Mouse (Mus musculus): Measurements from ENCODE around the gene Abhd17c. TPM values are rescaled to one million over a fixed set of nuclear protein-coding genes. Genes with fewer than 3 reads are reported as not detected.

Gene Abhd17c
- total and polyA plus RNA-seq, 3 experiments: 35.3 to 44.0 (median 40.4) TPM

GRCm38 (mm10) chr7:84098098-84098497 lies 53.6 kb downstream of the Abhd17c start:
- no peaks in the 10 kb centered on the region for H3K27me3 ChIP-seq (replicated peaks)
- H3K4me3 ChIP-seq (replicated peaks in 1 of 3; ENCODE audit: low read depth in 2 of 3, low read length in 2 of 3, poor library complexity in 1 of 3): no peak overlapping the region
- TF ChIP-seq MYC (IDR thresholded peaks at IDR 0.05; ENCODE audit: low read depth, low read length): no peak
- TF ChIP-seq UBTF (IDR thresholded peaks at IDR 0.05; ENCODE audit: low read depth, low read length): no peak
- TF ChIP-seq SMC3 (IDR thresholded peaks at IDR 0.05; ENCODE audit: low read depth, low read length): no peak
- TF ChIP-seq IRF4 (IDR thresholded peaks at IDR 0.05; ENCODE audit: low read depth, low read length): no peak
- no peak for TF ChIP-seq ELF1 (IDR thresholded peaks at IDR 0.05; ENCODE audit: low read depth, low read length)
- TF ChIP-seq USF2 (conservative IDR thresholded peaks at IDR 0.05; ENCODE audit: low read depth, low read length): no peak
- TF ChIP-seq NELFE (IDR thresholded peaks at IDR 0.05; ENCODE audit: low read depth, low read length): no peak
- no peak for TF ChIP-seq RAD21 (IDR thresholded peaks at IDR 0.05; ENCODE audit: low read depth, low read length)
- TF ChIP-seq MAX (IDR thresholded peaks at IDR 0.05; ENCODE audit: low read length): no peak
- no peak for TF ChIP-seq CHD2 (IDR thresholded peaks at IDR 0.05; ENCODE audit: low read length)
- no peak for TF ChIP-seq ZMIZ1 (IDR thresholded peaks at IDR 0.05; ENCODE audit: low read depth, low read length)
- no peak for TF ChIP-seq ZC3H11A (IDR thresholded peaks at IDR 0.05; ENCODE audit: low read depth, low read length)
- no peak for TF ChIP-seq ETS1 (conservative IDR thresholded peaks at IDR 0.05; ENCODE audit: low read depth, low read length)
- no peaks in the 10 kb centered on the region for H3K79me2 ChIP-seq (replicated peaks; ENCODE audit: control insufficient read depth, extremely low read depth, insufficient read depth, poor library complexity, severe bottlenecking)
- DNase-seq (ENCODE audit: extremely low read depth): no peak
- H3K4me2 ChIP-seq (ENCODE audit: insufficient read depth, low read depth, poor library complexity, severe bottlenecking): no peak overlapping the region
- in situ Hi-C loops (cut with MboI; ENCODE audit: low pct_ligation_motif_present, low pct_unique_long_range_greater_than_20kb, low sequenced_read_pairs): no loop called here
- no peak overlapping the region for H3K9ac ChIP-seq (ENCODE audit: insufficient read depth, low read depth)
- no peaks in the 10 kb centered on the region for H3K9me3 ChIP-seq (replicated peaks; ENCODE audit: low read length)
- no peaks in the 10 kb centered on the region for H3K36me3 ChIP-seq (replicated peaks in 1 of 2; ENCODE audit: control insufficient read depth in 1 of 2, insufficient read depth in 1 of 2, low read length in 1 of 2)
- H3K4me1 ChIP-seq (ENCODE audit: control insufficient read depth in 1 of 2, insufficient read depth in 2 of 2): peaks cover 11 to 52% of the 10 kb centered on the region in 2 experiments; a peak in 3 of 4 replicates
- H3K27ac ChIP-seq (ENCODE audit: insufficient read depth, low read depth): no peak overlapping the region
- dilution Hi-C loops (cut with MboI; ENCODE audit: extremely low pct_ligation_motif_present, extremely low pct_unique_long_range_greater_than_20kb, low sequenced_read_pairs): no loop called here

GRCm38 (mm10) chr7:84096501-84096900 lies 55.2 kb downstream of the Abhd17c start:
- Histone ChIP-seq H3K27ac (ENCODE audit: insufficient read depth, low read depth) (no peak overlapping the region), H3K9me3 (replicated peaks; ENCODE audit: low read length) (no peaks in the 10 kb centered on the region), H3K36me3 (replicated peaks in 1 of 2; ENCODE audit: control insufficient read depth in 1 of 2, insufficient read depth in 1 of 2, low read length in 1 of 2) (no peaks in the 10 kb centered on the region), H3K79me2 (replicated peaks; ENCODE audit: control insufficient read depth, extremely low read depth, insufficient read depth, poor library complexity, severe bottlenecking) (no peaks in the 10 kb centered on the region), H3K4me1 (ENCODE audit: control insufficient read depth in 1 of 2, insufficient read depth in 2 of 2) (peaks cover 6 to 41% of the 10 kb centered on the region in 2 experiments; a peak in 3 of 4 replicates), H3K4me3 (replicated peaks in 1 of 3; ENCODE audit: low read depth in 2 of 3, low read length in 2 of 3, poor library complexity in 1 of 3) (no peak overlapping the region), H3K4me2 (ENCODE audit: insufficient read depth, low read depth, poor library complexity, severe bottlenecking) (no peak overlapping the region), H3K9ac (ENCODE audit: insufficient read depth, low read depth) (no peak overlapping the region), H3K27me3 (replicated peaks) (no peaks in the 10 kb centered on the region)
- in situ Hi-C loops (cut with MboI; ENCODE audit: low pct_ligation_motif_present, low pct_unique_long_range_greater_than_20kb, low sequenced_read_pairs): no loop called here
- TF ChIP-seq PAX5 (IDR thresholded peaks at IDR 0.05; ENCODE audit: low read length): no peak
- no peak for TF ChIP-seq POLR2AphosphoS2 (IDR thresholded peaks at IDR 0.05; ENCODE audit: low read depth, low read length)
- no peak for TF ChIP-seq JUN (IDR thresholded peaks at IDR 0.05; ENCODE audit: insufficient read depth, low read depth, low read length)
- no peak for TF ChIP-seq KAT2A (IDR thresholded peaks at IDR 0.05; ENCODE audit: insufficient replicate concordance, low read length)
- no peak for TF ChIP-seq SIN3A (IDR thresholded peaks at IDR 0.05; ENCODE audit: low read length)
- no peak for TF ChIP-seq JUND (conservative IDR thresholded peaks at IDR 0.05; ENCODE audit: low read depth, low read length)
- no peak for TF ChIP-seq IRF4 (IDR thresholded peaks at IDR 0.05; ENCODE audit: low read depth, low read length)
- no peak for TF ChIP-seq ZNF384 (IDR thresholded peaks at IDR 0.05; ENCODE audit: low read depth, low read length)
- TF ChIP-seq HCFC1 (IDR thresholded peaks at IDR 0.05; ENCODE audit: low read depth, low read length): no peak
- TF ChIP-seq MXI1 (IDR thresholded peaks at IDR 0.05; ENCODE audit: low read depth, low read length): no peak
- no peak for TF ChIP-seq MEF2A (IDR thresholded peaks at IDR 0.05; ENCODE audit: borderline replicate concordance, low read depth, low read length)
- no peak for DNase-seq (ENCODE audit: extremely low read depth)
- dilution Hi-C loops (cut with MboI; ENCODE audit: extremely low pct_ligation_motif_present, extremely low pct_unique_long_range_greater_than_20kb, low sequenced_read_pairs): no loop called here
